Mouse (Mus musculus) left cerebral cortex, adult 18-20 months (tissue): Measurements from ENCODE around the gene Gm15093. TPM values are rescaled to one million over a fixed set of nuclear protein-coding genes. Genes with fewer than 3 reads are reported as not detected.
"Not testable (repeated sequence)": the region's sequence is repeated elsewhere in the genome, so short reads cannot be mapped to it uniquely, and the experiment has no call there.

Source experiments
- DNase-seq, 2 experiments: peaks; one replicate each; pipeline ENCODE4 v3.0.0; 2021 to 2022; ENCODE audit warnings: low spot score in 2 of 2, mixed read lengths in 1 of 2
- long read RNA-seq, 2 experiments: library from polyadenylated mRNA; stranded (forward); transcript quantifications; one replicate each; pipeline ENCODE4 v2.0.0; 2021
- total RNA-seq, 2 experiments: library from RNA; stranded (reverse); gene quantifications; 2 replicates each; pipeline ENCODE4 v1.2.3; 2021

Gm15093 gene
- total RNA-seq, result not detected
- long read RNA-seq, experiment 1, result 0 reads
- long read RNA-seq, experiment 2, result 0 reads

- not testable (repeated sequence) for DNase-seq
These were observed at the start of gene Gm15093 for GRCm38 (mm10) chrX:149272077-149272476. TSS of gene Gm15093 (plus strand) at chrX:149272377.

Other genes starting within 250 kb of the Gm15093 start
- gene Ott, start 198.1 kb upstream of the Gm15093 start, total RNA-seq, result not detected
- not detected for gene Gm15085, start 175.2 kb downstream of the Gm15093 start, total RNA-seq